8 mouse cellular contexts compared by ENCODE assay signal in genomic region chr15:101438555-101438954, GRCm38 (mm10). TPM values are rescaled to one million over a fixed set of nuclear protein-coding genes. Genes with fewer than 3 reads are reported as not detected.
DNase-seq lines count a peak whose midpoint lies in the region; ATAC-seq and TF ChIP-seq lines count a peak whose summit lies in the region.
"Had no signal": no experiment of that assay in that cellular context is flagged by ENCODE, and none has a peak within 500 bp of the region (broad histone marks: within the 10 kb centered on the region; RNA-seq: fewer than 3 reads in every experiment).

Gene Krt87, minus strand, starts transcription at chr15:101438804.

- H3K4me3 ChIP-seq in lung, postnatal 0 days (ENCODE audit: low read depth, low read length) = peak within 1 kb of the TSS; percentile 1; the same call in 1 of the 2 replicates
- peak within 1 kb of the TSS; percentile 30 for H3K4me3 ChIP-seq in forebrain, embryonic 14.5 days (ENCODE audit: low read depth, low read length)
- peak within 1 kb of the TSS; percentile 27 for H3K4me3 ChIP-seq in limb, embryonic 15.5 days
- no peak within 1 kb of the TSS for H3K4me3 ChIP-seq in stomach, postnatal 0 days (ENCODE audit: low read depth, low read length)

- no peak within 1 kb of the TSS for H3K9ac ChIP-seq in lung, postnatal 0 days (replicated peaks; ENCODE audit: low read depth)
- peak within 1 kb of the TSS; percentile 54 for H3K9ac ChIP-seq in forebrain, embryonic 14.5 days (ENCODE audit: low read length)
- 0 out of 2 replicates have a peak within 1 kb of the TSS, but pooled peaks have one; percentile 23 for H3K9ac ChIP-seq in limb, embryonic 15.5 days
- H3K9ac ChIP-seq in stomach, postnatal 0 days (ENCODE audit: low read length) = 0 out of 2 replicates have a peak within 1 kb of the TSS, but pooled peaks have one; percentile 23

- TF ChIP-seq CTCF in lung, postnatal 0 days (IDR thresholded peaks at IDR 0.05) = no peak
- TF ChIP-seq CTCF in stomach, postnatal 0 days (IDR thresholded peaks at IDR 0.05; ENCODE audit: low read depth) = no peak

- ATAC-seq in lung, postnatal 0 days = no peak
- ATAC-seq in forebrain, embryonic 14.5 days = no peak
- no peak for ATAC-seq in limb, embryonic 15.5 days (ENCODE audit: insufficient number of reproducible peaks, low FRiP score, low TSS enrichment, low read depth)
- ATAC-seq in stomach, postnatal 0 days (ENCODE audit: low FRiP score, low TSS enrichment) = no peak
- no peak for ATAC-seq in frontal cortex, adult (ENCODE audit: low TSS enrichment)

- H3K27ac ChIP-seq in lung, postnatal 0 days (ENCODE audit: low read length) = no peak within 1 kb of the TSS
- no peak within 1 kb of the TSS for H3K27ac ChIP-seq in forebrain, embryonic 14.5 days (ENCODE audit: low read depth, low read length)
- peak within 1 kb of the TSS; percentile 33; the same call in 1 of the 2 replicates for H3K27ac ChIP-seq in limb, embryonic 15.5 days
- no peak within 1 kb of the TSS for H3K27ac ChIP-seq in stomach, postnatal 0 days (replicated peaks)

- no peak for TF ChIP-seq EP300 in lung, postnatal 0 days (IDR thresholded peaks at IDR 0.05)
- TF ChIP-seq EP300 in stomach, postnatal 0 days (optimal IDR thresholded peaks at IDR 0.05) = no peak

- DNase-seq in lung, postnatal 0 days (ENCODE audit: low spot score) = no peak
- DNase-seq in lung, adult 18-20 months = no peak
- peak; percentile 31 for DNase-seq in forebrain, embryonic 14.5 days (ENCODE audit: low spot score)
- DNase-seq in stomach, postnatal 0 days (ENCODE audit: low spot score) = no peak
- DNase-seq in right cerebral cortex, postnatal 10 days (ENCODE audit: low spot score in 2 of 2) = no peak

- H3K4me2 ChIP-seq in lung, postnatal 0 days (replicated peaks; ENCODE audit: low read depth, low read length) = no peak within 1 kb of the TSS
- H3K4me2 ChIP-seq in forebrain, embryonic 14.5 days (ENCODE audit: low read length) = peak within 1 kb of the TSS; percentile 57
- peak within 1 kb of the TSS; percentile 43 for H3K4me2 ChIP-seq in limb, embryonic 15.5 days
- H3K4me2 ChIP-seq in stomach, postnatal 0 days (replicated peaks; ENCODE audit: low read depth) = 0 out of 2 replicates have a peak within 1 kb of the TSS, but pooled peaks have one; percentile 17

- no peaks in the 10 kb centered on the region for H3K4me1 ChIP-seq in lung, postnatal 0 days (ENCODE audit: insufficient read depth, low read depth, low read length)
- no peaks in the 10 kb centered on the region for H3K4me1 ChIP-seq in forebrain, embryonic 14.5 days (ENCODE audit: control insufficient read depth, insufficient read depth, low read length)
- peaks cover 7% of the 10 kb centered on the region for H3K4me1 ChIP-seq in limb, embryonic 15.5 days
- H3K4me1 ChIP-seq in stomach, postnatal 0 days (replicated peaks; ENCODE audit: control insufficient read depth, insufficient read depth) = no peaks in the 10 kb centered on the region

- no peaks in the 10 kb centered on the region for H3K36me3 ChIP-seq in lung, postnatal 0 days (ENCODE audit: insufficient read depth, low read length)
- H3K36me3 ChIP-seq in forebrain, embryonic 14.5 days (ENCODE audit: control insufficient read depth, insufficient read depth, low read length) = no peaks in the 10 kb centered on the region
- no peaks in the 10 kb centered on the region for H3K36me3 ChIP-seq in limb, embryonic 15.5 days
- no peaks in the 10 kb centered on the region for H3K36me3 ChIP-seq in stomach, postnatal 0 days (ENCODE audit: control insufficient read depth, insufficient read depth, low read length)

- WGBS in lung, postnatal 0 days = 5% methylated on average over 34 of the region's 34 CpGs
- under 1% methylated on average over 30 of the region's 34 CpGs for WGBS in forebrain, embryonic 14.5 days
- WGBS in limb, embryonic 15.5 days = 2% methylated on average over 33 of the region's 34 CpGs
- WGBS in stomach, postnatal 0 days = 5% methylated on average over 34 of the region's 34 CpGs

- H3K9me3 ChIP-seq in lung, postnatal 0 days (ENCODE audit: low read length) = no peaks in the 10 kb centered on the region
- H3K9me3 ChIP-seq in forebrain, embryonic 14.5 days (replicated peaks; ENCODE audit: control insufficient read depth, low read length) = no peaks in the 10 kb centered on the region
- H3K9me3 ChIP-seq in limb, embryonic 15.5 days = no peaks in the 10 kb centered on the region
- H3K9me3 ChIP-seq in stomach, postnatal 0 days (ENCODE audit: control insufficient read depth, low read length) = no peaks in the 10 kb centered on the region

- 0 out of 2 replicates have a peak, but pooled peaks cover 10% of the 10 kb centered on the region for H3K27me3 ChIP-seq in lung, postnatal 0 days (replicated peaks; ENCODE audit: insufficient read depth, low read length)
- H3K27me3 ChIP-seq in forebrain, embryonic 14.5 days (replicated peaks; ENCODE audit: control insufficient read depth, insufficient read depth, low read length) = peaks cover 4% of the 10 kb centered on the region; the same call in 1 of the 2 replicates
- H3K27me3 ChIP-seq in limb, embryonic 15.5 days = peaks cover 44% of the 10 kb centered on the region
- no peaks in the 10 kb centered on the region for H3K27me3 ChIP-seq in stomach, postnatal 0 days (ENCODE audit: control insufficient read depth, insufficient read depth, low read length)

RNA-seq across cellular contexts. Expression of gene Krt87, which starts in this region (rescaled TPM):
- polyA plus RNA-seq in lung, postnatal 0 days (2015; fragmentation: Nextera tagmentation; extraction: Ambion mirVana) = 0.24 and 0.29 TPM in 2 replicates
- polyA plus RNA-seq in forebrain, embryonic 14.5 days (2014; fragmentation: Nextera tagmentation; extraction: Ambion mirVana) = 0.12 TPM in 1 of 2 replicates, not detected in the other
- 3.0 and 3.6 TPM in 2 replicates for polyA plus RNA-seq in limb, embryonic 15.5 days (2015; fragmentation: Nextera tagmentation; extraction: Ambion mirVana)
- 0.23 and 0.24 TPM in 2 replicates for polyA plus RNA-seq in stomach, postnatal 0 days (2015; fragmentation: Nextera tagmentation; extraction: Ambion mirVana)
- polyA plus RNA-seq: cortical plate, adult 2 months had no signal

Comparison
In these comparisons a context has a peak if more than half of its experiments do, and no peak if none do; other contexts are left out.
1. Peak in DNase-seq, H3K4me3 ChIP-seq, H3K9ac ChIP-seq and H3K4me2 ChIP-seq in forebrain, embryonic 14.5 days; RNA of the gene not detected or under 1 TPM.